Mouse (Mus musculus): ENCODE data around the gene Gstp3.
"Not testable (repeated sequence)": the region's sequence is repeated elsewhere in the genome, so short reads cannot be mapped to it uniquely, and the experiment has no call there.

The Gstp3 gene

GRCm38 (mm10) chr19:4060044-4060898, 902 bp upstream of the Gstp3 start:
- not testable (repeated sequence) for DNase-seq

GRCm38 (mm10) chr19:4058581-4058980, 788 bp downstream of the Gstp3 start:
- no peak for DNase-seq

- no peak for DNase-seq
Observed at GRCm38 (mm10) chr19:4057962-4058361, 1.4 kb downstream of the Gstp3 start.

GRCm38 (mm10) chr19:4057389-4057788, 2.0 kb downstream of the Gstp3 start:
- no peak for DNase-seq

GRCm38 (mm10) chr19:4056727-4057126, 2.6 kb downstream of the Gstp3 start:
- DNase-seq, result no peak

GRCm38 (mm10) chr19:4055947-4056693, 3.2 kb downstream of the Gstp3 start:
- no peak for DNase-seq

GRCm38 (mm10) chr19:4055216-4055946, 4.0 kb downstream of the Gstp3 start:
- DNase-seq, result no peak

- no peak for DNase-seq
Observed at GRCm38 (mm10) chr19:4054613-4055012, 4.8 kb downstream of the Gstp3 start.

GRCm38 (mm10) chr19:4052516-4053030, 6.8 kb downstream of the Gstp3 start:
- DNase-seq, result no peak

GRCm38 (mm10) chr19:4051741-4052515, 7.4 kb downstream of the Gstp3 start:
- peak; percentile 45 to 65 for DNase-seq

- DNase-seq, result no peak
Observed at GRCm38 (mm10) chr19:4051016-4051415, 8.4 kb downstream of the Gstp3 start.

- DNase-seq, result not testable (repeated sequence)
Observed at GRCm38 (mm10) chr19:4049069-4049468, 10.3 kb downstream of the Gstp3 start.

GRCm38 (mm10) chr19:4047859-4048258, 11.5 kb downstream of the Gstp3 start:
- peak; percentile 75 to 83 for DNase-seq

- DNase-seq, result peak in 1 of 2 experiments; percentile 41
Observed at GRCm38 (mm10) chr19:4046866-4047254, 12.5 kb downstream of the Gstp3 start.

GRCm38 (mm10) chr19:4045966-4046865, 13.2 kb downstream of the Gstp3 start, which contains the start of gene Gstp2:
Gene Gstp2 (minus strand): TSS chr19:4046023.
- DNase-seq, result peak; percentile 89 to 94

GRCm38 (mm10) chr19:4044109-4044508, 15.3 kb downstream of the Gstp3 start:
- DNase-seq, result not testable (repeated sequence)

- DNase-seq, result peak; percentile 67 to 73
Observed at GRCm38 (mm10) chr19:4042124-4042523, 17.2 kb downstream of the Gstp3 start.

GRCm38 (mm10) chr19:4041500-4041899, 17.9 kb downstream of the Gstp3 start:
- DNase-seq, result not testable (repeated sequence)

GRCm38 (mm10) chr19:4040941-4041340, 18.4 kb downstream of the Gstp3 start:
- DNase-seq, result not testable (repeated sequence)

GRCm38 (mm10) chr19:4037788-4038232, 21.6 kb downstream of the Gstp3 start, which contains the start of gene Gstp1:
Gene Gstp1 (minus strand): TSS chr19:4037985.
- peak; percentile 92 to 94 for DNase-seq

All from lung, adult 18-20 months (tissue).